Mouse (Mus musculus): Measurements from ENCODE around the gene Srsf5. TPM values are rescaled to one million over a fixed set of nuclear protein-coding genes. Genes with fewer than 3 reads are reported as not detected.

The Srsf5 gene
- polyA plus RNA-seq, 1 experiment from 2014 or later, result 323 TPM

- H3K27ac ChIP-seq (replicated peaks; ENCODE audit: low read depth, low read length), result no peak overlapping the region
- ATAC-seq (ENCODE audit: low read depth), result no peak
- H3K4me2 ChIP-seq (ENCODE audit: low read depth, low read length), result no peak overlapping the region
- H3K9me3 ChIP-seq (ENCODE audit: control insufficient read depth, low read length), result no peaks in the 10 kb centered on the region
- no peak for DNase-seq (ENCODE audit: low spot score)
- H3K9ac ChIP-seq (ENCODE audit: low read depth, low read length), result no peak overlapping the region
- WGBS, result 86% methylated on average over 11 of the region's 11 CpGs
- no peaks in the 10 kb centered on the region for H3K36me3 ChIP-seq (ENCODE audit: control insufficient read depth, insufficient read depth, low read length)
- no peak overlapping the region for H3K4me3 ChIP-seq (ENCODE audit: low read depth, low read length)
- H3K27me3 ChIP-seq (replicated peaks; ENCODE audit: control insufficient read depth, insufficient read depth, low read length), result no peaks in the 10 kb centered on the region
- no peaks in the 10 kb centered on the region for H3K4me1 ChIP-seq (ENCODE audit: control insufficient read depth, insufficient read depth, low read length)
These were observed 30.8 kb downstream of the Srsf5 start for GRCm38 (mm10) chr12:80975939-80976671.

GRCm38 (mm10) chr12:80982326-80982725 lies 37.0 kb downstream of the Srsf5 start:
- DNase-seq (ENCODE audit: low spot score), result peak; percentile 48
- Histone ChIP-seq H3K4me2 (ENCODE audit: low read depth, low read length) (no peak overlapping the region), H3K4me3 (ENCODE audit: low read depth, low read length) (no peak overlapping the region), H3K9ac (ENCODE audit: low read depth, low read length) (no peak overlapping the region), H3K36me3 (ENCODE audit: control insufficient read depth, insufficient read depth, low read length) (no peaks in the 10 kb centered on the region), H3K27ac (replicated peaks; ENCODE audit: low read depth, low read length) (no peak overlapping the region), H3K4me1 (ENCODE audit: control insufficient read depth, insufficient read depth, low read length) (no peaks in the 10 kb centered on the region), H3K9me3 (ENCODE audit: control insufficient read depth, low read length) (no peaks in the 10 kb centered on the region), H3K27me3 (replicated peaks; ENCODE audit: control insufficient read depth, insufficient read depth, low read length) (no peaks in the 10 kb centered on the region)
- WGBS, result under 1% methylated on average over 7 of the region's 7 CpGs
- no peak; the same call in 1 of the 2 replicates for ATAC-seq (ENCODE audit: low read depth)

GRCm38 (mm10) chr12:80983695-80984094 lies 38.4 kb downstream of the Srsf5 start:
- H3K36me3 ChIP-seq (ENCODE audit: control insufficient read depth, insufficient read depth, low read length), result no peaks in the 10 kb centered on the region
- no peak overlapping the region for H3K9ac ChIP-seq (ENCODE audit: low read depth, low read length)
- no peak overlapping the region for H3K4me3 ChIP-seq (ENCODE audit: low read depth, low read length)
- no peak overlapping the region for H3K4me2 ChIP-seq (ENCODE audit: low read depth, low read length)
- no peak for ATAC-seq (ENCODE audit: low read depth)
- 69% methylated on average over 9 of the region's 9 CpGs for WGBS
- H3K27ac ChIP-seq (replicated peaks; ENCODE audit: low read depth, low read length), result no peak overlapping the region
- H3K9me3 ChIP-seq (ENCODE audit: control insufficient read depth, low read length), result no peaks in the 10 kb centered on the region
- H3K4me1 ChIP-seq (ENCODE audit: control insufficient read depth, insufficient read depth, low read length), result no peaks in the 10 kb centered on the region
- no peaks in the 10 kb centered on the region for H3K27me3 ChIP-seq (replicated peaks; ENCODE audit: control insufficient read depth, insufficient read depth, low read length)
- DNase-seq (ENCODE audit: low spot score), result no peak

- Histone ChIP-seq H3K4me2 (ENCODE audit: low read depth, low read length) (no peak overlapping the region), H3K27me3 (replicated peaks; ENCODE audit: control insufficient read depth, insufficient read depth, low read length) (no peaks in the 10 kb centered on the region), H3K4me1 (ENCODE audit: control insufficient read depth, insufficient read depth, low read length) (no peaks in the 10 kb centered on the region), H3K9ac (ENCODE audit: low read depth, low read length) (no peak overlapping the region), H3K27ac (replicated peaks; ENCODE audit: low read depth, low read length) (no peak overlapping the region), H3K4me3 (ENCODE audit: low read depth, low read length) (no peak overlapping the region), H3K36me3 (ENCODE audit: control insufficient read depth, insufficient read depth, low read length) (no peaks in the 10 kb centered on the region), H3K9me3 (ENCODE audit: control insufficient read depth, low read length) (no peaks in the 10 kb centered on the region)
- no peak for ATAC-seq (ENCODE audit: low read depth)
- DNase-seq (ENCODE audit: low spot score), result no peak
- WGBS, result 77% methylated on average over 4 of the region's 4 CpGs
These were observed 41.3 kb downstream of the Srsf5 start for GRCm38 (mm10) chr12:80986628-80987027.

GRCm38 (mm10) chr12:80988286-80988685 lies 43.0 kb downstream of the Srsf5 start:
- Histone ChIP-seq H3K9ac (ENCODE audit: low read depth, low read length) (no peak overlapping the region), H3K27ac (replicated peaks; ENCODE audit: low read depth, low read length) (no peak overlapping the region), H3K9me3 (ENCODE audit: control insufficient read depth, low read length) (no peaks in the 10 kb centered on the region), H3K4me1 (ENCODE audit: control insufficient read depth, insufficient read depth, low read length) (no peaks in the 10 kb centered on the region), H3K4me2 (ENCODE audit: low read depth, low read length) (no peak overlapping the region), H3K27me3 (replicated peaks; ENCODE audit: control insufficient read depth, insufficient read depth, low read length) (no peaks in the 10 kb centered on the region), H3K4me3 (ENCODE audit: low read depth, low read length) (no peak overlapping the region), H3K36me3 (ENCODE audit: control insufficient read depth, insufficient read depth, low read length) (no peaks in the 10 kb centered on the region)
- no peak for DNase-seq (ENCODE audit: low spot score)
- no peak for ATAC-seq (ENCODE audit: low read depth)
- 87% methylated on average over 3 of the region's 3 CpGs for WGBS

- 84% methylated on average over 13 of the region's 13 CpGs for WGBS
- no peak for DNase-seq (ENCODE audit: low spot score)
- no peaks in the 10 kb centered on the region for H3K9me3 ChIP-seq (ENCODE audit: control insufficient read depth, low read length)
- H3K27ac ChIP-seq (replicated peaks; ENCODE audit: low read depth, low read length), result no peak overlapping the region
- H3K4me2 ChIP-seq (ENCODE audit: low read depth, low read length), result no peak overlapping the region
- no peak overlapping the region for H3K9ac ChIP-seq (ENCODE audit: low read depth, low read length)
- H3K27me3 ChIP-seq (replicated peaks; ENCODE audit: control insufficient read depth, insufficient read depth, low read length), result no peaks in the 10 kb centered on the region
- ATAC-seq (ENCODE audit: low read depth), result no peak; the same call in 1 of the 2 replicates
- H3K4me3 ChIP-seq (ENCODE audit: low read depth, low read length), result no peak overlapping the region
- no peaks in the 10 kb centered on the region for H3K4me1 ChIP-seq (ENCODE audit: control insufficient read depth, insufficient read depth, low read length)
- H3K36me3 ChIP-seq (ENCODE audit: control insufficient read depth, insufficient read depth, low read length), result no peaks in the 10 kb centered on the region
These were observed 45.7 kb downstream of the Srsf5 start for GRCm38 (mm10) chr12:80990901-80991445.

GRCm38 (mm10) chr12:80991806-80992205 lies 46.5 kb downstream of the Srsf5 start:
- ATAC-seq (ENCODE audit: low read depth) (no peak), DNase-seq (ENCODE audit: low spot score) (no peak)
- no peak overlapping the region for H3K4me3 ChIP-seq (ENCODE audit: low read depth, low read length)
- 78% methylated on average over 10 of the region's 10 CpGs for WGBS
- no peaks in the 10 kb centered on the region for H3K27me3 ChIP-seq (replicated peaks; ENCODE audit: control insufficient read depth, insufficient read depth, low read length)
- H3K36me3 ChIP-seq (ENCODE audit: control insufficient read depth, insufficient read depth, low read length), result no peaks in the 10 kb centered on the region
- H3K9me3 ChIP-seq (ENCODE audit: control insufficient read depth, low read length), result no peaks in the 10 kb centered on the region
- H3K4me1 ChIP-seq (ENCODE audit: control insufficient read depth, insufficient read depth, low read length), result no peaks in the 10 kb centered on the region
- H3K9ac ChIP-seq (ENCODE audit: low read depth, low read length), result no peak overlapping the region
- H3K4me2 ChIP-seq (ENCODE audit: low read depth, low read length), result no peak overlapping the region
- no peak overlapping the region for H3K27ac ChIP-seq (replicated peaks; ENCODE audit: low read depth, low read length)

- DNase-seq (ENCODE audit: low spot score) (no peak), ATAC-seq (ENCODE audit: low read depth) (no peak)
- H3K9me3 ChIP-seq (ENCODE audit: control insufficient read depth, low read length), result no peaks in the 10 kb centered on the region
- no peaks in the 10 kb centered on the region for H3K4me1 ChIP-seq (ENCODE audit: control insufficient read depth, insufficient read depth, low read length)
- H3K36me3 ChIP-seq (ENCODE audit: control insufficient read depth, insufficient read depth, low read length), result no peaks in the 10 kb centered on the region
- no peak overlapping the region for H3K9ac ChIP-seq (ENCODE audit: low read depth, low read length)
- H3K27me3 ChIP-seq (replicated peaks; ENCODE audit: control insufficient read depth, insufficient read depth, low read length), result no peaks in the 10 kb centered on the region
- no peak overlapping the region for H3K27ac ChIP-seq (replicated peaks; ENCODE audit: low read depth, low read length)
- H3K4me3 ChIP-seq (ENCODE audit: low read depth, low read length), result no peak overlapping the region
- H3K4me2 ChIP-seq (ENCODE audit: low read depth, low read length), result no peak overlapping the region
- 78% methylated on average over 8 of the region's 8 CpGs for WGBS
These were observed 47.3 kb downstream of the Srsf5 start for GRCm38 (mm10) chr12:80992540-80993122.

All from embryonic facial prominence, embryonic 14.5 days (tissue).